Mouse (Mus musculus) thymus, adult 18-20 months (tissue): Measurements from ENCODE around the gene Ttc4.

Source experiments
- DNase-seq, 2 experiments: peaks; one replicate each; pipeline ENCODE4 v3.0.0; 2022; ENCODE audit warnings: mixed read lengths in 2 of 2

Ttc4 gene

DNA sequence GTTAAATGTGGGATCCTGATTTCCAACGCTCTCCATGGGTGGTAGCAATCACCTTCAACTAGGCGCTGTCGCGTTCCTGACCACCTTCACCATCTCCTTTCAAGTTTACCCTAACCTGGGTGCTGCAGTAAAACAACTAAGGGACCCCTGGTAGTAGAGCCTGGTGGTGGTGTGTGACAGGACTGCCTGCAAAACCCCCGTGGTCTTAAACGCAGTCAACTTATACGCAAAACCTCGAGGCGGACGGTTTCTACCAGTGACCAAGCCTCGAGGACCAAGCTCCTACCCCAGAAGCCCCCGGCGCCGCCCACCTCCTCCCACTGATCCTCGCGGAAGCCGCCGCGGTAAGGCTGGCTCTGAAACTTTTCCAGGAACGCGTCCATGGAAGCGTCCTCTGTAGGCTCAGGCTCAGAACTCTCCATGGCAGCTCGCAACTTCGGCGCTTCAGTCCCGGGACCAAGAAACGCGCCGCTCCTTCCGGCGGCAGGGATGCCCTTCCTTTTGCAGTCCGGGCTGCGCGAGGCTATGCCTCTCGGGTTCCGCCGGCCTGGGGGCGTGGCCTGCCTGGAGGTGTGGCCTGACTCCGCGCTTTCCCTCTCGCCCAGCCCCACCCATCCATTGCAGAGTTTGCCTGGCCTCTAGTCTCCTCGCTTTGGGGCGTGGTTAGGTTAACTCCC is at the start of gene Ttc4:
Ttc4 (minus strand) TSS at position 503 of the 677 bp plus-strand sequence.
- peak; percentile 76 to 79 for DNase-seq

DNA sequence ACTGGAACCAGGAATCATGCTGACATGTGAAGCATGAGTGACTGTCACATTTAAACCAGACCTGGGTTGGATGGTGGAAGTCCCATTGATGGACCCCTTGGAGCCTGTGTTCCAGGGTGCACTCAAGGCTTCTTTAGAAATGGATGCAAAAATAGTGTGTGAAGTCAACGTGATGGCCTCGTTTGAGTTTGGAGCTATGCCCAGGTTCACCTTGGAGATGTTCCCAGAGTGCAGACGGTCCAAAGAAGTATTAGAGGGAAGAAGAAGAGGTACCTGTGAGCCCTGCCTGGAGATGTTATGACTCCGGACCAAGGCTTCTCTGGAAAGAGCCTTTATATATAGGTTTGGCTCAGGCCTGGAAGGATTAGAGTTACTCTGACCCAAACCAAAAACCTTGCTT is 41.9 kb upstream of the Ttc4 start:
- no peak for DNase-seq

GRCm38 (mm10) chr4:106713622-106714021 is 34.9 kb upstream of the Ttc4 start:
- DNase-seq = no peak

DNA sequence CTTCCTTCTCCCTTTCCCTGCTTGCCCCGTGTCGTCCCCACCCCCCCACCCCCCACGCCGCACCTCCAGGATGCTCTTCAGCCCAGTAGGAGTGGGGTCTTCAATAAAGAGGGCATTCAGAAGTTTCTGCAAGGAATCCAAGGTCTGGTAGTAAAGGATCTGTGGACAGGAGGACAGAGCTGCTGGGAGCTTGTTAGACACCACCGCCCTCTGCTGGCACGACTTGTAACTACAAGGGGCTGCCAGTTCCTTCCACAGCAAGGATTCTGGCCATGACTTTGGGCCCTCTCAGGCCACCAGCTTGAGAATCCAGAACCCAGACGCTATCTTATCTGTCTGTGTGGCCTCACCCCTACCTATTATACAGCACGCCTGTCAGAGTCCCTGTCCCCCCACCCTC is 29.7 kb upstream of the Ttc4 start:
- peak; percentile 22 to 48 for DNase-seq

GRCm38 (mm10) chr4:106707957-106708356 is 29.2 kb upstream of the Ttc4 start:
- DNase-seq = no peak

DNA sequence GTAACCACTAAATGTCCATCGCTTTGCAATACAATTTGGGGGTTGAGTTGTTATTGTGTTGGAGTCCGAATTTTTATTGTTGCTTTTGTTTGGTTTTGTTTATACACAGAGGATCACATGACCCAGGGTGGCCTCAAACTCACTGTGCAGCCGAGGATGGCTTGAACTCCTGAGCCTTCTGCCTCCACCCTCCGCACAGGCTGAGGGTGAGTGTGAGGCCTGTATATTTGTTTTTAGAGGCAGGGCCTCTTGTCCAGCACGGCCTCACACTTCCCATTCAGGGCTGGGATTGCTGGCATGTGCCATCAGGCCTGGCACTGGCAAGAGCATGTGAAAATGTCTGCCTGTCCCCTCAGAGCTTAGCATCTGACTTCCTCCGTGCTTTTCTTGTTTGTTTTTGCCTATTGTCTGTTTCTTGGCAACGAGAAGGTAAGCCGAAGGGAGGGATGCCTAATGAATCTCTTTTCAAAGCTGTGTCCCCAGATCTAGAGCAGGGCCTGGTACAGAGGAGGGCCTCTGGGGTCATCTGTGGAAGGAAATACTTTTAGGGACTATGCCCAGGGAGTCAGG is 26.4 kb upstream of the Ttc4 start:
- no peak for DNase-seq

DNA sequence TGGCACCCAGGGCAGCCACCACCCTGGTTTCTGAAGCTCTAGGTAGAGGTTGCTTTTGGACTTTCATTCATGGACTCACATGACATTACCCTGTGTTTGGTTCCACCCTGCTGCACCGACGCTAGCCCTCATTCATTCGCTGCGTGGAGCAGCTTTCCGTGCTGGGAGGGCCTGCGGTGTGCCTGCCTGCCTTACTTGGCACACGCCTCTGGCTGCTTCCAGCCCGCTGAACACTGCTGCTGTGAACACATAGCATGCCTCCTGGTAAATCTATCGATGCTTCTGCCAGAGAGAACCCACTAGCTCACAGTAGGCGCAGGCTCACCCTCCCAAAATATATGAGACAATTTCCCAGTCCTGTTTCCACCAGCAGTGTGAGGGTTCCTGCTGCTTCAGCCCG is 25.7 kb upstream of the Ttc4 start:
- no peak for DNase-seq

DNA sequence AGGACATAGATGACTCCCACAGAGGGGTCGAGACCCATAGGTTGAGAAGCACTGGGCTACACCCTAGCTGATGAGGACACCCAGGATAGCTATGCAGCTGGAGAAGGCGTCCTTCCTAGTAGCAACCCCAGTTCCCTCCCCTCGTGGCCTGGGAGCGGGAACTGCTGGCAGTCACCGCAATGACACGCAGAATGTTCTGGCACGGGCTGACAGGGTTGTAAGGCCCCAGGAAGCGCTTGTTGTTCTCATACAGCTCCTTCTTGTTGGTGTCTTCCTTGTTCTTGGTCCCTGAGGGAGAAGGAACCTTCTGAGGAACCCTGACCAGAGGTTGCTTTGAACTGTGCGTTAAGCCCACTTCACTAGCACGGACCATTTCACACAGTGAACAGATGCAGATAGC is 25.2 kb upstream of the Ttc4 start:
- DNase-seq = no peak

DNA sequence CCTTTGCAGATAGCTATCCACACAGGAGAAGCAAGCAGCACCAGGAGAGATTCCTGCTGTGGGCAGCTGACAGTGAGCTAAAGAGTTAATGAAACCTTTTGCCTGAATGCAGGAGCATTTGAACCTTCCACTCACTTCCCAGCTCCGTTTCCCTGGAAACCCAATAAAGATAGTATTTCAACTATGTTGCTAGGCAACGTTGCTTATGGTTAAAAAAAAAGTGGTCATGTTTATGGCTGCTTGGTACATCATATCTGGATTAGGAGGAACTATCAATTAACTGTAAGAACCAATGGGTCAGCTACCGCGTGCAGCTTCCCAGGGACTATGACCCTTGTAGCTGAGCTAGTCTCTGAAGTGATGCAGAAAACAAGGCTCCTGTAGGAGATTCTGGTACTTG is 22.1 kb upstream of the Ttc4 start:
- DNase-seq = no peak

DNA sequence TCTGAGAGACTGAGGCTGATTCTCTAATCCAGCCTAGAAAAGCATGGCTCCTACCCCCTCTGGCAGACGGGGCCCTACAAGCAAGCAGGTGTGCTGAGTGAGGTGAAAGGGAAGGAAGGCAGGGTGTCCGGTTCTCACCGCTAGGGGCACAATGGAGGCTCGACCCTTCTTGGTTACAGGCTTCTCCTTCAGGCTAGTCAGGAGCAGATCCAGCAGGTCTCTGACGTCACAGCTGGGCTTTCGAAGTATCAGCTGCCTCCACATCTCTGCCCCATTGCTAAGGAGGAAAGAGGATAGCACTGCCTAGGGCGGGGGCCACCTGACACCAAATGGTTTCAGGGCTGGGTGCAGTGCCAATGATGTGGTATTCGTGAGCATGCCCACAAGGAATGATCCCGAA is 21.2 kb upstream of the Ttc4 start:
- DNase-seq = no peak

DNA sequence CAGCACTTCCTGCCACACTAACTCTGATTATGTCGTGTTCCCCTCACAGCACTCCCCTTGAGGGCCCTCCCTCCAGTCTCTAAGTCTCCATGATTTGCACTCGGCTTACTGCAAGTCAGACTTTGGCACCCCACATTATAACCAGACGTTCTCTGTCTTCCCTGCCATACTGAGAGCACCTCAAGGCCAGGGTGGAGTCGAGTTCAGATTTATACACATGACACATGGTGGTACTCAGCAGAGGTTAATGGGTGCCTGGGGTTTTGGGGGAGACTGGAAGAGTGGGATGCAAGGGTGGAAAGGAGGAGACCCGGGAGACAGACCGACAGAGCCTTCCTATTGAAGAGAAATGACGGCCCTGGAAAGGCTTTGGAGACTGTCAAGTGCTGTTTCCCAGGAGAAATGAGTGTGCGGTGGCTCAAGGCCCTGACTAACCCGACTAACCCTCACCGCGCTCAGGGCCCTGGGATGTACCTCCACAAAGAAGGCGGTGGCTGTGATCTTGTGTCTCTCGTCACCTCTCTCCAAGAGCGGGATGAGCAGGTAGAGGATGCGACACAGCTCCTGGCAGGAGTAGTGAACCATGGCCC is 15.2 kb upstream of the Ttc4 start:
- no peak for DNase-seq

- DNase-seq = no peak
Observed at GRCm38 (mm10) chr4:106688636-106689296, 10.0 kb upstream of the Ttc4 start.

- DNase-seq = no peak
Observed at GRCm38 (mm10) chr4:106680955-106681354, 2.2 kb upstream of the Ttc4 start.

DNA sequence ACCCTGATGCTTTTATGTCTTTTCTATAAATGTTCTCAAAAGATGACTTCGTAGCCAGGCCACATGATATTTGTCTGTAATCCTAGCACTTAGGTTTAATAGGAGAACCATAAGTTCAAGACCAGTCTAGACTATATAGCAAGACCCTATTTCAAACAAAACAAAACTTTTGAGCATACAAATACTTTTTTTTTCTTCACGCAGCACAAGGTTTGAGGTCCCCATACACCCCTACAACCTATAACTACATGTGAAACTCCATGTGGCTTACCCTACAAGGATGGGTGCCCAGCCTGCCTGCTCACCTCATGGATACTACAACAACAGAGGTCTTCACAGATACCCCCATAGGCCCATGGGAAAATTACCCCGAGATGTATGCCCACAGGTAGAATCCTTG is 408 bp upstream of the Ttc4 start:
- DNase-seq = no peak

DNA sequence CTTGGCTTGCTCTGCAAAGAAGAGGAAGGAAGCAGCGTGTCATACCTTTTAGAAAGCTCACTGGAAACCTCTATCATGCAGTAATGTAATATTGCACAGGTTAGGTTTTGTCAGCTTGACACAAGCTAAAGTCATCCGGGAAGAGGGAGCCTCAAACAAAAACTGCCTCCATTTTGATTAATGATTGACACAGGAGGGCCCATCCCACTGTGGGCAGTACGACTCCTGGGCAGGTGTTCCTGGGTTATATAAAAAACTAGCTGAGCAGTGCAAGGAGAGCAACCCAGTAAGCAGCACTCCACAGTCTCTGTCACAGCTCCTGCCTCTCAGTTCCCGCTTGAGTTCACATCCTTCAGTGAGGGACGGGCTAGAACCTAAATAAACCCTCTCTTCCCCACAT is 2.0 kb downstream of the Ttc4 start:
- DNase-seq = no peak

- no peak for DNase-seq
Observed at GRCm38 (mm10) chr4:106666546-106666945, 12.2 kb downstream of the Ttc4 start.

DNA sequence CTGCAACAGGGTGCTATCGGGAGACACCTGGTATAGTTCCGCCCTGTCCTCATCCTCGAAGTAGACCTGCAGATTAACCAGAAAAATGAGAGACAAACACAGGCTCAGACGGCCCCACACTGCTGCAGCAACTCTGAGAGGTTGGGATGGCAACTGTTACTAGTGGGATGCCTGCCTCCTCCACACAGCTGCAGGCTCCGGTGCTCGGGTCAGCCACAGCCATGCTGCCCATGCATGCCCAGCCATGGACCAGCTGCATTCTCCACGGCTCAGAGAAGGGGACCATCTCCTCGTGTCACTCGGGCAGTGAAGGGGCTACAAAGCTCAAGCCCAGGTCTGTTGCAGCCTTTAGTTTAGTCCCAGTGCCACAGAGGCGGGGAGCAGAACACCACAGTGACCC is 13.1 kb downstream of the Ttc4 start:
- DNase-seq = no peak

GRCm38 (mm10) chr4:106665269-106665668 is 13.5 kb downstream of the Ttc4 start:
- no peak for DNase-seq

DNA sequence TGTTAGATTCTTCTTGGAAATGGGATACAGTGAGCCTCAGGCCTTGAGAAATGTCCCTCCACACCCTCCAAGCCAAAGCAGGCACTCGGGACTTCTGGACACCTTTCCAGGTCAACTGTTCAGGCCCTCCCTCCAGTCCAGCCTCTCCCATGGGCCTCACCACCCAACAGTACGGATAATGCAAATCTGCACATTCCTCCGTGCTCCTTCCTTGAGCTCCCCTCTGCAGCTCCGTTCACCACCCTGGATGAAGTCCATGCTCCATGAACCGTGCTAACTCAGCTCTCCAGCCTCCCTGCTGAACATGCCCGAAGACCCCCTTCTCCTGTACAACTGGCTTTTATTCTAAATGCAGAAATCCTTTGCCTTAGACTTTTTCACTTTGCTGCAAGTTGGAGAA is 14.0 kb downstream of the Ttc4 start:
- DNase-seq = no peak

- no peak for DNase-seq
Observed at GRCm38 (mm10) chr4:106663956-106664470, 14.7 kb downstream of the Ttc4 start.

GRCm38 (mm10) chr4:106655681-106656080 is 23.1 kb downstream of the Ttc4 start:
- no peak for DNase-seq

GRCm38 (mm10) chr4:106653051-106653450 is 25.7 kb downstream of the Ttc4 start:
- no peak for DNase-seq

DNA sequence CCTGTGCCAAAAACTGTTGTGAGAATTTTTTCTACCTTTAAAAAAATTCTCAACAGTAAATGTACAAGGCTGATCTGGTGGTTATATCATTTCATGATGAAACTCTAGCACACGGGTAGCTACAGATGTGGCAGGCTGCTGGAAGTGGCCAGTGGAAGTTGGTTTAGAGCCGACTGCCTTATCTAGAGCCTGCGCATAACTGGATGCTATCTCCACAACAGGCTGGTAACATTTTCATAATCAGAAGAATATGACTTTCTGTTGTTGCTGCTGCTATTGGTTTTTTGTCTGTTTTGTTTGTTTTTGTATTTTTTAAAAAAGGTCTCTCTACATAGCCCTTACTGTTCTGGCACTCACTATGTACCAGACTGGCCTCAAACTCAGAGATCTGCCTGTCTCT is 26.2 kb downstream of the Ttc4 start:
- no peak for DNase-seq
